Mouse (Mus musculus) hindbrain, embryonic 11.5 days (tissue): ENCODE measurements around the gene Grik3. TPM values are rescaled to one million over a fixed set of nuclear protein-coding genes. Genes with fewer than 3 reads are reported as not detected.

Experiments used
- ATAC-seq: fragments of 200-750 bp; cut with Nextera tagmentation; 2 replicates; pipeline ENCODE4 v1.8.0; 2017; ENCODE audit warnings: mild to moderate bottlenecking, moderate TSS enrichment, moderate library complexity; ENCODE audit not compliant: low FRiP score
- DNase-seq: peaks from one replicate; pipeline ENCODE4 v3.0.0-alpha.2; 2015; ENCODE audit warnings: low spot score
- H3K27ac ChIP-seq: fragments of 300-500 bp; sonication (generic); 2 replicates; pipeline ENCODE4 v1.5.1; 2014; ENCODE audit warnings: mild to moderate bottlenecking, low read depth, low read length
- H3K27me3 ChIP-seq: fragments of 300-500 bp; sonication (generic); 2 replicates; pipeline ENCODE4 v1.6.1; 2014; ENCODE audit warnings: mild to moderate bottlenecking, low read length, moderate library complexity, mixed read lengths; ENCODE audit not compliant: control insufficient read depth, insufficient read depth
- H3K36me3 ChIP-seq: fragments of 300-500 bp; sonication (generic); 2 replicates; pipeline ENCODE4 v1.6.1; 2014; ENCODE audit warnings: mild to moderate bottlenecking, low read length, moderate library complexity, mixed read lengths; ENCODE audit not compliant: control insufficient read depth, insufficient read depth
- H3K4me1 ChIP-seq: fragments of 300-500 bp; sonication (generic); replicated peaks from 2 replicates; pipeline ENCODE4 v1.6.1; 2014; ENCODE audit warnings: low read length, mixed read lengths; ENCODE audit not compliant: control insufficient read depth, insufficient read depth
- H3K4me2 ChIP-seq: fragments of 300-500 bp; sonication (generic); replicated peaks from 2 replicates; pipeline ENCODE4 v1.6.1; 2014; ENCODE audit warnings: mild to moderate bottlenecking, low read depth, low read length
- H3K4me3 ChIP-seq: fragments of 300-500 bp; sonication (generic); 2 replicates; pipeline ENCODE4 v1.5.1; 2014; ENCODE audit warnings: low read depth, low read length
- H3K9ac ChIP-seq: fragments of 300-500 bp; sonication (generic); 2 replicates; pipeline ENCODE4 v1.6.1; 2014; ENCODE audit warnings: low read depth, low read length
- H3K9me3 ChIP-seq: fragments of 300-500 bp; sonication (generic); 2 replicates; pipeline ENCODE4 v1.6.1; 2016; ENCODE audit warnings: low read length; ENCODE audit not compliant: control insufficient read depth
- WGBS: fragments of 180-500 bp; shearing (Covaris S2); extraction: QIAGEN DNeasy Blood & Tissue Kit; methylation state at CpG from one replicate; pipeline ENCODE4 v1.1.7; 2014; 5-methylcytosine and 5-hydroxymethylcytosine counted together
- polyA plus RNA-seq: library from polyadenylated mRNA; unstranded; fragments of >200 nt; fragmentation: Nextera tagmentation; extraction: Ambion mirVana; gene quantifications from 2 replicates; pipeline ENCODE4 v1.2.1, GENCODE M21; 2014

Grik3 gene
- polyA plus RNA-seq, 1 experiment from 2014 or later: 2.9 TPM

DNA sequence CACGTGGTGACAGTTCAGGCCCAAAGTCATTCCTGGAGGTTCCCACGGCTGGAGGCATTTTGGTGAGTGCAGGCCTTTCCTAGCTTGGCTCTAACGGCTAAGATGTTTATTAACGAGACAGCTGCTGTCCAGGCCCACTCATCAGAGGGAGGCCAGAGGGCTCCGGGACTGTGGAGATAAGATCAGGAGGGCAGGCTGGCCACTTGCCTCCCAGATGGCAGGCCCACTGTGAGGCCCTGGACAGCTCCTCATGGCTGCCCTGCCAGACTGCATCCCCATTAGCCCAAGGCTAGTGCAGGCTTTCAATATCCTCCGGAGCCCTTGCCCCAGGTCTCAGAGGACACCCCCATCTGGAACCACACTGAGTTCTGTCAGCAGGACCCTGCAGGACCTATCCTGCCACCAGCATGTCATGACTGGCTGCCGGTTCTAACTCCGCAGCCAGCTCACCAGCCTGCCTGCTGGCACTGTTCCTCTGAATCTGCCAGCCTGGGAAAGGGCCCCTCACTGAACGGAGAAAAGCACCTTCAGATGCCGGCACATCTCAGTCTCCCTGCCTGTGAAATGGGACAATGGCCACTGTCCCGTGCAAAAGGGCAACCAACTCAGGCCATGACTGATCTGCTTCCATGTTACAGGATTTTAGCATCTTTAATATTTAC lies 20.7 kb upstream of the Grik3 start:
- no peak overlapping the region for H3K4me2 ChIP-seq
- 46% methylated on average over 11 of the region's 11 CpGs for WGBS
- H3K9me3 ChIP-seq: no peaks in the 10 kb centered on the region
- no peak overlapping the region for H3K9ac ChIP-seq
- ATAC-seq (no peak), DNase-seq (no peak)
- H3K27me3 ChIP-seq: no peaks in the 10 kb centered on the region
- H3K4me1 ChIP-seq: no peaks in the 10 kb centered on the region
- no peak overlapping the region for H3K27ac ChIP-seq
- no peak overlapping the region for H3K4me3 ChIP-seq
- H3K36me3 ChIP-seq: no peaks in the 10 kb centered on the region

DNA sequence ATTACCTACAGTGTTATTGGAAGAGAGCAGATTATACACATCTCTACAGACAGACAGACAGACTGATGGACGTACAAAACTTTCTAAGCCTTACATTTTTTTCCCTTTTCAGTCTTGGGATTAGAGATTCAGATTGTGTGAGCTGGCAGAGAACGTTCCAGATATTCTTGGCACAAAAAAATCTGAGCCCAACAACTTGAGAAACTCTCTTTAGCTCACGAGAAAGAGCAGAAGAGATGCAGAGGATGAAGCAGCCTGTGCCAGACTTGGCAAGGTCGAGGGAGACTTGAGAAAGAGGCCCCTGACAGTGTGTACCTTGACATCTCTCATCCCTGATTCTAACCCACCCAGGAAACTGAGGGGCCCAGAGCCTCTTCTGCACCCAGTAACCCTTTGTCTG lies 15.6 kb upstream of the Grik3 start:
- WGBS: 74% methylated on average over 4 of the region's 4 CpGs
- H3K27me3 ChIP-seq: no peaks in the 10 kb centered on the region
- H3K4me1 ChIP-seq: no peaks in the 10 kb centered on the region
- no peak overlapping the region for H3K4me2 ChIP-seq
- no peaks in the 10 kb centered on the region for H3K36me3 ChIP-seq
- no peaks in the 10 kb centered on the region for H3K9me3 ChIP-seq
- H3K9ac ChIP-seq: no peak overlapping the region
- no peak overlapping the region for H3K4me3 ChIP-seq
- DNase-seq (no peak), ATAC-seq (no peak)
- H3K27ac ChIP-seq: no peak overlapping the region

GRCm38 (mm10) chr4:125478071-125478470 lies 12.4 kb upstream of the Grik3 start:
- H3K27ac ChIP-seq: no peak overlapping the region
- no peak overlapping the region for H3K4me2 ChIP-seq
- DNase-seq (no peak), ATAC-seq (no peak)
- H3K9me3 ChIP-seq: no peaks in the 10 kb centered on the region
- no peaks in the 10 kb centered on the region for H3K4me1 ChIP-seq
- no peaks in the 10 kb centered on the region for H3K36me3 ChIP-seq
- 40% methylated on average over 12 of the region's 12 CpGs for WGBS
- no peak overlapping the region for H3K4me3 ChIP-seq
- no peak overlapping the region for H3K9ac ChIP-seq
- no peaks in the 10 kb centered on the region for H3K27me3 ChIP-seq

GRCm38 (mm10) chr4:125481256-125481655 lies 9.2 kb upstream of the Grik3 start:
- no peak for ATAC-seq
- H3K4me3 ChIP-seq: no peak overlapping the region
- H3K27me3 ChIP-seq: peaks cover 21% of the 10 kb centered on the region
- DNase-seq: no peak
- H3K4me1 ChIP-seq: 0 out of 2 replicates have a peak, but pooled peaks cover 4% of the 10 kb centered on the region
- H3K27ac ChIP-seq: no peak overlapping the region
- WGBS: 29% methylated on average over 3 of the region's 3 CpGs
- no peak overlapping the region for H3K4me2 ChIP-seq
- H3K9ac ChIP-seq: no peak overlapping the region
- no peaks in the 10 kb centered on the region for H3K9me3 ChIP-seq
- no peaks in the 10 kb centered on the region for H3K36me3 ChIP-seq

GRCm38 (mm10) chr4:125484131-125484530 lies 6.4 kb upstream of the Grik3 start:
- H3K36me3 ChIP-seq: no peaks in the 10 kb centered on the region
- H3K9me3 ChIP-seq: no peaks in the 10 kb centered on the region
- no peak overlapping the region for H3K4me2 ChIP-seq
- no peak for DNase-seq
- WGBS: 31% methylated on average over 8 of the region's 8 CpGs
- peaks cover 47% of the 10 kb centered on the region for H3K27me3 ChIP-seq
- no peak for ATAC-seq
- no peak overlapping the region for H3K4me3 ChIP-seq
- no peak overlapping the region for H3K9ac ChIP-seq
- H3K27ac ChIP-seq: no peak overlapping the region
- peaks cover 14% of the 10 kb centered on the region for H3K4me1 ChIP-seq

DNA sequence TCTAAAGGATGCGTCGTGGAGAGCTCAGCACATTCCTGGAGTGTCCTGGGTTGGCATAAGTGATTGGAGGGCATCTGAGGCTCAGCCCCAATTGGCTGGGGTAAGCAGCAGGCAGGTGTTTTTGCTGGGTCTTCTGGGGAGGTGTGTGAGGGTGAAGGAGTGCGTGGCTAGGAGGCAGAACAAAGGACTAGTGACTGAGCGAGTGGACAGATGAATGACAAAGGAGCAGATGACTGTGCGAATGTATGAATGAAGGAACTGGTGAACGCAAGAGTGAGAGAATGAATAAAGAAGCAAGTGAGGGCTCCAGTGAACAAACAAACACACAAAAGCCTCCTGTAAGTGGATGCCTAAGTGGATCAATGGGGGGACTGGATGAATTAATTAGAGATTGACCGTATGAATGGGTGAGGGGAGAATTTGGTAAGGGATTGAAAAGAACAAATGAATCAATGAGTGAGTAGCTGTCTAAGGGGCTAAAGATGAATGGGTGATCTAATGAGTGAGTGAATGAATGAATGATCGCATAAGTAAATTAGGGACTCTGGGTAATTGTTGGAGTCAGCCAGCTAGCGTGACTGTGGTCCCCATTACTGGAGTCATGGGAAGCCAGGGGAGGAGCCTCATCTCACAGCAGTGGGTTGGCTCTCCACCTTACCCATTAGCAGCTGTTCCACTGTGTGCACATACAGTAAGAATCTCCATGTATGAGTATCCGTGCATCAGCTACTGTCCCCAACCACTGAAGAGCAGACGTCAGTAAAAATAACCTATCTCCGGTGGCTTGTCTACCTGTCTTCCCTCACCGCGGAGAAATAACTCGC lies 4.9 kb upstream of the Grik3 start:
- H3K9ac ChIP-seq: no peak overlapping the region
- no peak for DNase-seq
- H3K36me3 ChIP-seq: no peaks in the 10 kb centered on the region
- H3K4me1 ChIP-seq: peaks cover 14% of the 10 kb centered on the region
- H3K9me3 ChIP-seq: no peaks in the 10 kb centered on the region
- H3K4me3 ChIP-seq: no peak overlapping the region
- peak; percentile 39; the same call in 1 of the 2 replicates for ATAC-seq
- H3K4me2 ChIP-seq: no peak overlapping the region
- no peak overlapping the region for H3K27ac ChIP-seq
- WGBS: 28% methylated on average over 15 of the region's 15 CpGs
- H3K27me3 ChIP-seq: peaks cover 61% of the 10 kb centered on the region

- ATAC-seq: no peak; the same call in 1 of the 2 replicates
- Histone ChIP-seq H3K27ac (peak overlapping the region; percentile 24; the same call in 1 of the 2 replicates), H3K36me3 (no peaks in the 10 kb centered on the region), H3K4me3 (no peak overlapping the region), H3K4me1 (peaks cover 15% of the 10 kb centered on the region), H3K9ac (no peak overlapping the region), H3K27me3 (peaks cover 70% of the 10 kb centered on the region), H3K9me3 (no peaks in the 10 kb centered on the region), H3K4me2 (peak overlapping the region; percentile 19; the same call in 1 of the 2 replicates)
- WGBS: 1% methylated on average over 13 of the region's 13 CpGs
- peak; percentile 52 for DNase-seq
Measured at GRCm38 (mm10) chr4:125486616-125487015, 3.9 kb upstream of the Grik3 start.

DNA sequence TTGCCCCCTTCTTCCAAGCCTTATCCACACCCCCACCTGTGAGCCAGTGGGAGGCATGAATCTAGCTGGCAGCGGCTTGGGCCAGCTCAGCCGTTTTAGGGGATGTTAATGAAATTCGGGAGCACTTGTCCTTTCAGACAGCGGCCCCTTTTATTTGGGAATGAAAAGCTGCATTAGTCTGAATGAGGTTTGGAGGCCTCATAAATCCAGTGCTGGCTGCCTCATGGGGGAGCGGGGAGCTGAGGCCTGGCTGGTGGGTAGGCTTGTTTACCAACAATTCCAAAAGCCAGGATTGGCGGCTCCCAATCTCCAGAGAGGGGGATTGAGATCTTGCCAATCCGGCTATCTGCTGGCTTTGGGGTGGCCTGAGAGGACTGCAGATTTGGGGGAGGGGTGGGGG lies 3.5 kb upstream of the Grik3 start:
- Histone ChIP-seq H3K36me3 (no peaks in the 10 kb centered on the region), H3K9ac (no peak overlapping the region), H3K27ac (peak overlapping the region; percentile 24; the same call in 1 of the 2 replicates), H3K4me1 (peaks cover 18% of the 10 kb centered on the region), H3K9me3 (no peaks in the 10 kb centered on the region), H3K4me2 (peak overlapping the region; percentile 19; the same call in 1 of the 2 replicates), H3K27me3 (peaks cover 74% of the 10 kb centered on the region), H3K4me3 (no peak overlapping the region)
- ATAC-seq: no peak
- DNase-seq: no peak
- WGBS: 3% methylated on average over 7 of the region's 7 CpGs
